Mouse (Mus musculus): ENCODE measurements around the gene Hsdl1.

DNA sequence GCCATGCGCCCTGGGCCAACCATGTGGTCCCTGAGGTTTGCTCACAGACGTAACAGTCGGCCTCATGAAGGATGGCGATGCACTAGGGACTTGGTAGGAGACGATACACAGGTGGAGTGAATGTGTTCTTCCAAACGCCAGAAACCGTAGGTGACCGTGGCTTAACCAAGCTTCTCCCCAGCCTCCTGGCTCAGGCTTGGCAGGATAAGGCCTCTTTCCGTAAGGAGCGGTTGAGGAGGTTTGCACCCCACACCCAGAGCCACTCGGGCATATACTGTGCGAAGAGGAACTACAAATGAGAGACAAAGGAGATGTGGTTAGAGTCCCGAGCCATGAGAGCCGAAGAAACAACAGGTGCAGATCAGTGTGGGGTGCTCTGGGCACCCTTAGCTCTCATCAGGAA, 11.1 kb downstream of the Hsdl1 start:
- TF ChIP-seq CTCF (IDR thresholded peaks at IDR 0.05; ENCODE audit: low read depth, low read length) (no peak), POLR2A (IDR thresholded peaks at IDR 0.05; ENCODE audit: insufficient read depth, low read length) (no peak)

Data from ES-Bruce4 (cell line).